Mouse (Mus musculus): ENCODE results near the gene Atxn1. TPM values are rescaled to one million over a fixed set of nuclear protein-coding genes. Genes with fewer than 3 reads are reported as not detected.
A peak's percentile ranks its signal among the peaks of the same experiment; 100 is the strongest.

Atxn1 gene
- total RNA-seq, 2 experiments from 2014 or later = 7.2 to 16.8 TPM

DNA sequence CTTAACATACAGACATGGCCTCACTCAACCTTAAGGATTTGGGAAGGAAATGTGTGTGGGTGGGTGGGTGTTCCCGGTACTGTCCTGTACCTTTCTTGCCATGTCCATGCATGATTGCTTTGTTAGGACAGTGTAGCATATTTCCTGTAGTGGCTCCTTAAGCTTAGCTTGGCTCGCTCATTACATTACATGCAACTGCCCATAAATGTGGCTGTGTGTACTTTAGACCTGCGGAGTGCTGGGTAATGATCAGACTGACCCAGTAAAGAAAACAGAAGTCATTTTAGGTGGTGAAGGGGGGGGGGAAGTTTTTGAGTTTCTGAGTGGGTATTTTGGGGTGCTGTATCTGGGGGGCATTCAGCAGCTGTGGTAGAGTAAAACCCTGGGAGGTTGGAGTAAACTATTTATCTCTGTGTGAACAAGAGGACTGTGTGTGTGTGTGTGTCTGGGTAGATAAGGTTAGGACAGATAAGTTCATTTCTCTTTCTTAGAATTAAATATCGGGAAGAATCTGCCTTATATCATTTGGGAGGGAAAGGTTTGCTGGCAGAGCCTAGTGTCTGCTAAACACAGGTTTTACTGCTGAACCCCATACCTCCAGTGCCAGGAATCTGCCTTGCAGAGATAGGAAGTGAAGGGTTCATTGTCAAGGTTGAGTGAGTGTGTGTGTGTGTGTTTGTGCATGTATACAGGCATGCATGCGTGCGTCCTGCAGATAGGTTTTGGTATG, 452.9 kb downstream of the Atxn1 start:
- peak; percentile 63 for ATAC-seq (replicated peaks; ENCODE audit: poor library complexity)

DNA sequence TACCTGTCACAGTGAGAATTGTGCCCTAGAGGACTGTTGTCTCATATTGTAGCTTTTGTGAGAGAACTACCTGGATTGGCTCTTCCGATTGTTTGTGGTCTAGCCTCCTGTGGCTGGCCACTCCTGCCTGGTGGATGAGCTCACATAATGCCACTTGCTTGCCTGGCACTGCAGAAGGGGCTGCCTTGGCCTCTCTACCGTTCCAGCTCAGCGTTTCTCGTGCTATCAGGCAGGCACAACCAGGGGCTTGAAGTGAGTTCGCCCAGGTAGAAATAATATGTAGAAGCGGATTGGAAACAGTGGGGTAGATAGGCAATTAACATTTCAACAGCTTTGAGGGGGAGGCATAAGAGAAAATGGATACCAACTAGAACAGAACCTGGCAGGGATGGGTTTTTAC, 455.4 kb downstream of the Atxn1 start:
- no peak for ATAC-seq (replicated peaks; ENCODE audit: poor library complexity)

DNA sequence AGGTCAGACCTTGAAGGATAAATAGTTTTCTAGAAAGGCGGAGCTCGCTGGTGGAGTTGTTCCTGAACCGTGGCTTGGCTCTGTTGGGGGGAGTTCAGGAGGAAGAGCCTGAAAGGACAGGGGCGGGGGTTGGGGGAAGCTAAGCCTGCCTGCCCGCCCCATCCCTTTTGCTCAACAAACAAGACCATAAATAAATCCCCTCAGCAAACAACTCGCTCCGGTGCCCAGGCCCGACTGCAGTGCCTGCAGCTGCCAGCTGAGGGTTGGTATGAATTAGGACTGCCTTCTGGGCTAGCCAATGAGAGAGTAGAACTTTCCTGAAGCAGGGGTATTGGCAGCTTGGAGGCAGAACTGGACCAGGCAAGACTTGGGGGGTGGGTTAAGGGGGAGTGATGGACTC, 456.3 kb downstream of the Atxn1 start:
- ATAC-seq (replicated peaks; ENCODE audit: poor library complexity) = peak; percentile 34

DNA sequence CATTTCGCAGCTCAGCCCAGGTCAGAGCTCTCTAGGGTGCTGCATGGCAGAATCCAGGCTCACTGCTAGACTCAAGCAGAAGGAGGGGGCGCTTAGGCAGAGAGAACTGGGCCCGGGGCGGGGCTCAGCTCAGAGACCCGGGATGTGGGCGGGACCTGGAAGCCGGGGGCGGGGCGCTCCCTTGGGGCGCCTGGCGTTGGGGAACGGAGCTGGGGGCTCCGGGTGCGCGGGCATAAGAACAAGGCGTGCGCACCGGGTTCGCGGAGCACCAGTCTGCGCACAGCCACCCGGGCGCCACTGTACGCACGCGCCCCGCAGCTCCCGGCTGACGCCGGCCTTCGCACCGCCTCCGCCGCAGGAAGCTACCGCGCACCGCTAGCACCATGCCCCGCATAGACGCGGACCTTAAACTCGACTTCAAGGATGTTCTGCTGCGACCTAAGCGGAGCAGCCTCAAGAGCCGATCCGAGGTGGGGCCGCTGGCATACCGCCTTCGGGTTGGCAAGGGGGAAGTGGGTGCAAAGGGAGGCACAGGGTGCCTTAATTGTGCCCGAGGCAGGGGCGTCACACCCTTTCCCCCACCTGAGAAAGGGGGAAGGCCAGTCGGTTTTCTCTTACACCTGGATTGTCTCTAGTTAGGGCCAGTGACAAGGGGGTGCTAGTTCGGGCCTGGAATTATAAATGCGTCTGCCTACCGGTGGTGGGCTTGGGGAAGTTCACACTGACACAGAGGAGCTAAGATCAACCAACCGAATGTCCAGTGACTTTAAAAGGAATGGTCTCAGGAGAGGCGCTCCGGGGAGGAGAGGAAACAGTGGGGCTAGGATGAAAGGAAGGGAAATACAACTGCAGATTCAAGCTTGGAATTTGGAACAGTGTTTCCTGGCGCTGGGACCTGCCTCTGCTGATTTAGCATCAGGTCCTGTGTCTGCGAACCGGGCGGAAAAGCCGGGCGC, 457.3 kb downstream of the Atxn1 start, which contains the start of gene Gmpr:
Gene Gmpr, plus strand, starts transcription at position 171 of the 956 bp plus-strand sequence.
- ATAC-seq (replicated peaks; ENCODE audit: poor library complexity) = peak; percentile 50

DNA sequence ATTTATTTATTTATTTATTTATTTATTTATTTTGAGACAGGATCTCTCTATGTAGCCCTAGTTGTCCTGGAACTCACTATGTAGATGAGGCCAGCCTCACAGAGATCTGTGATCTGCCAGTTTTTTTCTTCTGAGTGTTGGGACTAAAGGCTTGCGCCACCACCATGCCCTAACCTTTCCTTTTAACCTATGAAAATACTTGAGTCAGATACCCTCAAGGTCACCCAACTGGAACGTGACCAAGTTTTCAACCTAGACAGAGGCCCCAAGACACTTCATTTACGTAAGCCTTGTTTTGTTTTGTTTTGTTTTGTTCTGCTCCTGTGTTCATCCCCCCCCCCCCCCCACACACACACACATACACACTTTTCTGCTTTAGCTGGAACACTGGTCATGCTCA, 459.3 kb downstream of the Atxn1 start:
- no peak for ATAC-seq (replicated peaks; ENCODE audit: poor library complexity)

DNA sequence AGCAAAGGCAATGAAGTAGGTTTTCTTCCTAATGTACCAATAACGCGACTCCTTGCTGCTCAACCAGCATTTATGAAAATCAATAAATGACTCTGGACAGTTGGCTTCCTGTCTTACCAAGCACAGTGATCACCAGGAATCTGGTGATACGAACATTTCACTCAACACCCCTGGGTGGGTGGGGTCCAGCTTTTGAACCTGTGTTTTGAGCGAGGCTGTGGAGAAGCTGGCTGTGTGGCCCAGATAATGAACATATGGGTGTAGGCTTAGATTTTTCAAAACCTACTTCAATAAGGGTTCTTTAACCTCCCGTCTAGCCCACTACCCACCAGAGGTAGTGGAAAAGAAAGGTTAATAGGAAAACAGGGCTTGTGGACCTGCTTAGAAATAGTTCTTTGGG, 462.0 kb downstream of the Atxn1 start:
- ATAC-seq (replicated peaks; ENCODE audit: poor library complexity) = no peak

DNA sequence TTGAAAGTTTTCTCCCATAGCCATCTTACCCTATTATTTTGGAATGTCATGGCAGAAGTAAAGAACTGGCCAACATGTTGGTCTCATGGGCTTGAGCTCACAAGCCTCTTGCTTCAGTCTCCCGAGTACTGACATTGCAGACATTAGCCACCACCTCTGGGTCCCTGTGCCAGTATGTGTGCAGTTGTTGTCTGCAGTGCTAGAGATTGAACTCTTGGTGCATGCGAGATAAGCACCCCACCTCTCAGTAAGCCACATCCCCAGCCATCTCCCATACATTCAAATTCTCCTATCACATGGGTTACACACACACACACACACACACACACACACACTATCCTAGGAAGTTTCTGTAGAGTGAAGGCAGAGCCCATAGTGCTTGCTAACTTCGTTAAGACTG, 464.9 kb downstream of the Atxn1 start:
- ATAC-seq (replicated peaks; ENCODE audit: poor library complexity) = peak; percentile 89

All from megakaryocyte progenitor cell, adult 5-6 weeks (primary cell).